Mouse (Mus musculus) limb, embryonic 14.5 days (tissue): ENCODE data around the gene Ppme1. TPM values are rescaled to one million over a fixed set of nuclear protein-coding genes. Genes with fewer than 3 reads are reported as not detected.
A peak's percentile ranks its signal among the peaks of the same experiment; 100 is the strongest.

Experiments used
- ATAC-seq: fragments of 200-750 bp; cut with Nextera tagmentation; 2 replicates; pipeline ENCODE4 v1.8.0; 2017; ENCODE audit warnings: low read depth, moderate number of reproducible peaks, moderate TSS enrichment; ENCODE audit not compliant: low FRiP score
- DNase-seq: peaks from one replicate; pipeline ENCODE4 v3.0.0-alpha.2; 2015; ENCODE audit warnings: low spot score
- H3K27ac ChIP-seq: fragments of 300-500 bp; sonication (generic); replicated peaks from 2 replicates; pipeline ENCODE4 v1.5.1; 2014; ENCODE audit warnings: low read depth, mild to moderate bottlenecking, low read length, moderate library complexity, mixed read lengths
- H3K27me3 ChIP-seq: fragments of 300-500 bp; sonication (generic); 2 replicates; pipeline ENCODE4 v1.6.1; 2014; ENCODE audit warnings: low read length, mixed read lengths; ENCODE audit not compliant: control insufficient read depth, insufficient read depth
- H3K36me3 ChIP-seq: fragments of 300-500 bp; sonication (generic); 2 replicates; pipeline ENCODE4 v1.6.1; 2014; ENCODE audit warnings: mild to moderate bottlenecking, low read length, moderate library complexity, mixed read lengths; ENCODE audit not compliant: control insufficient read depth, insufficient read depth
- H3K4me1 ChIP-seq: fragments of 300-500 bp; sonication (generic); 2 replicates; pipeline ENCODE4 v1.6.1; 2014; ENCODE audit warnings: antibody characterized with exemption, low read length, mixed read lengths; ENCODE audit not compliant: control insufficient read depth, insufficient read depth
- H3K4me2 ChIP-seq: fragments of 300-500 bp; sonication (generic); replicated peaks from 2 replicates; pipeline ENCODE4 v1.6.1; 2014; ENCODE audit warnings: low read depth, mild to moderate bottlenecking, low read length, moderate library complexity; ENCODE audit not compliant: severe bottlenecking
- H3K4me3 ChIP-seq: fragments of 300-500 bp; sonication (generic); replicated peaks from 2 replicates; pipeline ENCODE4 v1.5.1; 2014; ENCODE audit warnings: low read length
- H3K9ac ChIP-seq: fragments of 300-500 bp; sonication (generic); 2 replicates; pipeline ENCODE4 v1.6.1; 2014; ENCODE audit warnings: mild to moderate bottlenecking, low read depth, low read length, moderate library complexity; ENCODE audit not compliant: severe bottlenecking
- H3K9me3 ChIP-seq: fragments of 300-500 bp; sonication (generic); 2 replicates; pipeline ENCODE4 v1.6.1; 2016; ENCODE audit warnings: low read length; ENCODE audit not compliant: control insufficient read depth
- POLR2A ChIP-seq: fragments of 200-500 bp; IDR thresholded peaks from 2 replicates; pipeline ENCODE4 v1.8.0; 2012; ENCODE audit warnings: inconsistent platforms, mild to moderate bottlenecking, moderate library complexity, borderline replicate concordance; ENCODE audit not compliant: insufficient read depth, insufficient read length; ENCODE audit errors: extremely low read depth
- WGBS: fragments of 180-500 bp; shearing (Covaris S2); extraction: QIAGEN DNeasy Blood & Tissue Kit; methylation state at CpG from one replicate; pipeline ENCODE4 v1.1.7; 2014; 5-methylcytosine and 5-hydroxymethylcytosine counted together
- polyA plus RNA-seq, 2 experiments: library from polyadenylated mRNA; depleted of rRNA in 1 of 2; stranded (reverse) in 1 of 2; unstranded in 1 of 2; fragments of >200 nt; fragmentation: Nextera tagmentation in 1 of 2; extraction: Ambion mirVana in 1 of 2; gene quantifications; 2 replicates each; pipeline versions ENCODE4 v1.2.1 to v1.2.3; 2012 to 2014

Ppme1 gene
- polyA plus RNA-seq, 2 experiments = 44.0 to 68.8 TPM

GRCm38 (mm10) chr7:100279803-100280202 is 92.3 kb downstream of the Ppme1 start:
- no peaks in the 10 kb centered on the region for H3K27me3 ChIP-seq
- H3K36me3 ChIP-seq = no peaks in the 10 kb centered on the region
- no peak overlapping the region for H3K9ac ChIP-seq
- H3K27ac ChIP-seq = no peak overlapping the region
- ATAC-seq (no peak), DNase-seq (peak; percentile 84)
- no peak overlapping the region for H3K4me2 ChIP-seq
- TF ChIP-seq POLR2A = no peak
- WGBS = 3% methylated on average over 1 of the region's 1 CpGs
- no peaks in the 10 kb centered on the region; the same call in none of the 2 replicates for H3K4me1 ChIP-seq
- no peak overlapping the region for H3K4me3 ChIP-seq
- H3K9me3 ChIP-seq = no peaks in the 10 kb centered on the region

Other genes with a start within 250 kb of the Ppme1 start
- gene Lipt2, start 213.0 kb downstream of the Ppme1 start, polyA plus RNA-seq (2012; rRNA removed) = 16.3 and 18.3 TPM in 2 replicates
- 23.6 and 25.5 TPM in 2 replicates for gene Lipt2, start 213.0 kb downstream of the Ppme1 start, polyA plus RNA-seq (2014; fragmentation: Nextera tagmentation; extraction: Ambion mirVana)
- gene Kcne3, start 195.8 kb downstream of the Ppme1 start, polyA plus RNA-seq (2012; rRNA removed) = 17.3 and 21.8 TPM in 2 replicates
- 8.7 and 10.7 TPM in 2 replicates for gene Kcne3, start 195.8 kb downstream of the Ppme1 start, polyA plus RNA-seq (2014; fragmentation: Nextera tagmentation; extraction: Ambion mirVana)
- gene Pgm2l1, start 144.9 kb downstream of the Ppme1 start, polyA plus RNA-seq (2012; rRNA removed) = 4.9 and 5.1 TPM in 2 replicates
- 3.2 and 4.1 TPM in 2 replicates for gene Pgm2l1, start 144.9 kb downstream of the Ppme1 start, polyA plus RNA-seq (2014; fragmentation: Nextera tagmentation; extraction: Ambion mirVana)
- 48.7 and 66.0 TPM in 2 replicates for gene P4ha3, start 86.8 kb downstream of the Ppme1 start, polyA plus RNA-seq (2012; rRNA removed)
- 28.1 and 30.7 TPM in 2 replicates for gene P4ha3, start 86.8 kb downstream of the Ppme1 start, polyA plus RNA-seq (2014; fragmentation: Nextera tagmentation; extraction: Ambion mirVana)
- gene C2cd3, start 74 bp downstream of the Ppme1 start, polyA plus RNA-seq (2012; rRNA removed) = 29.3 and 35.7 TPM in 2 replicates
- 23.5 and 29.0 TPM in 2 replicates for gene C2cd3, start 74 bp downstream of the Ppme1 start, polyA plus RNA-seq (2014; fragmentation: Nextera tagmentation; extraction: Ambion mirVana)
- gene Ucp3, start 100.7 kb upstream of the Ppme1 start, polyA plus RNA-seq (2012; rRNA removed) = 0.10 TPM in 2 replicates
- 0.07 and 0.15 TPM in 2 replicates for gene Ucp3, start 100.7 kb upstream of the Ppme1 start, polyA plus RNA-seq (2014; fragmentation: Nextera tagmentation; extraction: Ambion mirVana)
- gene Ucp2, start 121.0 kb upstream of the Ppme1 start, polyA plus RNA-seq (2012; rRNA removed) = 104 and 159 TPM in 2 replicates
- 152 and 160 TPM in 2 replicates for gene Ucp2, start 121.0 kb upstream of the Ppme1 start, polyA plus RNA-seq (2014; fragmentation: Nextera tagmentation; extraction: Ambion mirVana)
- gene Dnajb13, start 142.7 kb upstream of the Ppme1 start, polyA plus RNA-seq (2012; rRNA removed) = 0.03 and 0.14 TPM in 2 replicates
- 0.14 TPM in 1 of 2 replicates, not detected in the other for gene Dnajb13, start 142.7 kb upstream of the Ppme1 start, polyA plus RNA-seq (2014; fragmentation: Nextera tagmentation; extraction: Ambion mirVana)
- gene Coa4, start 164.8 kb upstream of the Ppme1 start, polyA plus RNA-seq (2012; rRNA removed) = 13.5 and 15.5 TPM in 2 replicates
- 22.2 and 22.3 TPM in 2 replicates for gene Coa4, start 164.8 kb upstream of the Ppme1 start, polyA plus RNA-seq (2014; fragmentation: Nextera tagmentation; extraction: Ambion mirVana)
- 76.7 and 78.7 TPM in 2 replicates for gene Rab6a, start 235.1 kb upstream of the Ppme1 start, polyA plus RNA-seq (2012; rRNA removed)
- gene Rab6a, start 235.1 kb upstream of the Ppme1 start, polyA plus RNA-seq (2014; fragmentation: Nextera tagmentation; extraction: Ambion mirVana) = 113 and 126 TPM in 2 replicates
- 27.3 and 42.0 TPM in 2 replicates for gene Mrpl48, start 236.0 kb upstream of the Ppme1 start, polyA plus RNA-seq (2012; rRNA removed)
- gene Mrpl48, start 236.0 kb upstream of the Ppme1 start, polyA plus RNA-seq (2014; fragmentation: Nextera tagmentation; extraction: Ambion mirVana) = 79.6 and 87.7 TPM in 2 replicates